Mouse (Mus musculus) neural tube, embryonic 14.5 days (tissue): ENCODE measurements at regions not wholly inside any gene's neighbourhood (a gene's known extent, or its start where the extent isn't known, plus 50 kb on each side); places are given as distances from the start of the nearest gene placed in this dataset.

Source experiments
- ATAC-seq: fragments of 200-750 bp; cut with Nextera tagmentation; 2 replicates; pipeline ENCODE4 v1.8.0; 2017; ENCODE audit warnings: low read depth, mild to moderate bottlenecking, moderate TSS enrichment, moderate library complexity
- H3K27ac ChIP-seq: fragments of 300-500 bp; sonication (generic); 2 replicates; pipeline ENCODE4 v1.5.1; 2014; ENCODE audit warnings: low read depth, mild to moderate bottlenecking, control low read depth, low read length, moderate library complexity, mixed read lengths
- H3K27me3 ChIP-seq: fragments of 300-500 bp; sonication (generic); 2 replicates; pipeline ENCODE4 v1.6.1; 2014; ENCODE audit warnings: low read length; ENCODE audit not compliant: control insufficient read depth, insufficient read depth
- H3K36me3 ChIP-seq: fragments of 300-500 bp; sonication (generic); 2 replicates; pipeline ENCODE4 v1.6.1; 2014; ENCODE audit warnings: low read length, mixed read lengths; ENCODE audit not compliant: control insufficient read depth, insufficient read depth
- H3K4me1 ChIP-seq: fragments of 300-500 bp; sonication (generic); 2 replicates; pipeline ENCODE4 v1.6.1; 2014; ENCODE audit warnings: low read length; ENCODE audit not compliant: control insufficient read depth, insufficient read depth
- H3K4me2 ChIP-seq: fragments of 300-500 bp; sonication (generic); 2 replicates; pipeline ENCODE4 v1.6.1; 2014; ENCODE audit warnings: mild to moderate bottlenecking, low read depth, low read length, control low read depth
- H3K4me3 ChIP-seq: fragments of 300-500 bp; sonication (generic); 2 replicates; pipeline ENCODE4 v1.5.1; 2014; ENCODE audit warnings: low read depth, low read length, control low read depth, mixed read lengths
- H3K9ac ChIP-seq: fragments of 300-500 bp; sonication (generic); replicated peaks from 2 replicates; pipeline ENCODE4 v1.6.1; 2014; ENCODE audit warnings: low read depth, mild to moderate bottlenecking, control low read depth, low read length, mixed read lengths
- H3K9me3 ChIP-seq: fragments of 300-500 bp; sonication (generic); 2 replicates; pipeline ENCODE4 v1.6.1; 2016; ENCODE audit warnings: low read length; ENCODE audit not compliant: control insufficient read depth
- WGBS: fragments of 180-500 bp; shearing (Covaris S2); extraction: QIAGEN DNeasy Blood & Tissue Kit; methylation state at CpG from one replicate; pipeline ENCODE4 v1.1.7; 2014; 5-methylcytosine and 5-hydroxymethylcytosine counted together

DNA sequence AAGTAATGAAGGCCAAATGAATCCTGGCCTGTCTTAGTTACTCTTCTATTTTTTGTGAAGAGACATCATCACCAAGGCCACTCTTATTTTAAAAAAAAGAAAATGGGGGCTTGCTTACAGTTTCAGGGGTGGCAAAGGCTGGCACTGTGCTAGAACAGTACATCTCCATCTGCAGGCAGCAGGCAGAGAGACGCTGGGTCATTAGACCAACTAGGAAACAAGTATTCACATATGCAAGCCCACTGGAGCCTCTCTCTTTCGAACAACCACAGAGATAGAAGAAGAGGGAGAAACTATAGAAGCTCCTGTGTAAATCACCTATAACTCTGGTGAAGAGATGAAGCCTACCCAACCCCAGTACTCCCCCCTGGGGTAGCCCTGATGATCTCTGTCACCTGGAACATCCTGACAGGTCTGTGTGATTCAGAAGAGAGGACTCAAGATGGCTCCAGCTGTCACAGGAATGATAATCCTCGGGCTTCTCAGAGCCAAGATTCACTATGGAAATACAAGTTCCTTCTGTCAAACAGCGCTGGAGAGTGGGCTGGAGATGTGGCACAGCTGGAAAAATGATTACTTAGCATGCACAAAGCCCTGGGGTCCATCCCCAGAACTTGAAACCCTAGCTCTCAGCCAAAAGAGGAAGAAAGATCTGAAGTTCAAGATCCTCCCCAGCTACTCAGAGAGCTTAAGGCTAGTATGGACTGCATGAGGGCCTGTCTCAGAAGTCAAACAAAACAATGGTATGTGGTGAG lies 395.8 kb downstream of the Actr3 start:
- Histone ChIP-seq H3K36me3 (no peaks in the 10 kb centered on the region), H3K4me1 (no peaks in the 10 kb centered on the region), H3K4me3 (no peak overlapping the region), H3K27me3 (no peaks in the 10 kb centered on the region), H3K9ac (no peak overlapping the region), H3K27ac (no peak overlapping the region), H3K4me2 (no peak overlapping the region), H3K9me3 (no peaks in the 10 kb centered on the region)
- 64% methylated on average over 4 of the region's 4 CpGs for WGBS
- ATAC-seq: no peak

DNA sequence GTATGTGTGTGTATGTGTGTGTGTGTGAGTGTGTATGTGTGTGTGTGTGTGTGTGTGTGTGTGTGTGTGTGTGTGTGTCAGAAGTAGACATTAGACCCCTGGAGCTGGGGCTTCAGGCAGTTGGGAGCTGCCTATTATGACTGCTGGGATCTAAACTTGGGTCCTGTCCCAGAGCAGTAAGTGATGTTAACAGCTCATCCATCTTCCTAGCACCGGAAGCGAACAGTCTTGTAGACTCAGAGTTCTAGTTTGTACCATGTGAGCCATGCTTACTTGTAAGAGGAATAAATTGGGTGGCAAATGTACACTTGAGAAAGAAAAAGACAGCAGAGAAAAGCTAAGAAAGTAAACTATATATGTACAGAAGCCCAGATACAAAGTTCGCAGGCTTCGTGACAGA lies 422.2 kb downstream of the Actr3 start:
- no peak overlapping the region for H3K4me2 ChIP-seq
- H3K36me3 ChIP-seq: no peaks in the 10 kb centered on the region
- H3K27ac ChIP-seq: no peak overlapping the region
- ATAC-seq: no peak
- H3K27me3 ChIP-seq: no peaks in the 10 kb centered on the region
- H3K4me3 ChIP-seq: no peak overlapping the region
- H3K4me1 ChIP-seq: no peaks in the 10 kb centered on the region
- H3K9ac ChIP-seq: no peak overlapping the region
- H3K9me3 ChIP-seq: no peaks in the 10 kb centered on the region
- 87% methylated on average over 4 of the region's 4 CpGs for WGBS

DNA sequence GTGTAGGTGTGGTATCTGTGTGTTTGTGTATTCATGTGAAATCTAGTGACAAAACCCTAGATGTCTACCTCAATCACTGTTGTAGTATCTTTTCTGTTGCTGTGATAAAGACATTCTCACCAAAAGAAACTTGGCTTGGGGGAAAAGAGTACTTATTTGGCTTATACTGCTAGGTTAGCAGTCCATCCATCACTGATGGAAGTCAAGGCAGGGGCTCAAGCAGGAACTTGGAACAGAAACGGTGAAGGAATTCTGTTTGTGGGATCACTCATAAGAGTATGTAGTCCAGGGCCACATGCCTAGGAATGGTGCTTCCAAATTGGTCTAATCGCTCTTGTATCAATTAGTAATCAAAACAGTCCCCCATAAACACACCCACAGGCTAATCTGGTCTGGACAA lies 423.6 kb downstream of the Actr3 start:
- H3K4me1 ChIP-seq: no peaks in the 10 kb centered on the region
- no peak overlapping the region for H3K27ac ChIP-seq
- H3K4me2 ChIP-seq: no peak overlapping the region
- H3K27me3 ChIP-seq: no peaks in the 10 kb centered on the region
- H3K9ac ChIP-seq: no peak overlapping the region
- H3K9me3 ChIP-seq: no peaks in the 10 kb centered on the region
- H3K36me3 ChIP-seq: no peaks in the 10 kb centered on the region
- no peak for ATAC-seq
- WGBS: 76% methylated on average over 2 of the region's 2 CpGs
- no peak overlapping the region for H3K4me3 ChIP-seq

DNA sequence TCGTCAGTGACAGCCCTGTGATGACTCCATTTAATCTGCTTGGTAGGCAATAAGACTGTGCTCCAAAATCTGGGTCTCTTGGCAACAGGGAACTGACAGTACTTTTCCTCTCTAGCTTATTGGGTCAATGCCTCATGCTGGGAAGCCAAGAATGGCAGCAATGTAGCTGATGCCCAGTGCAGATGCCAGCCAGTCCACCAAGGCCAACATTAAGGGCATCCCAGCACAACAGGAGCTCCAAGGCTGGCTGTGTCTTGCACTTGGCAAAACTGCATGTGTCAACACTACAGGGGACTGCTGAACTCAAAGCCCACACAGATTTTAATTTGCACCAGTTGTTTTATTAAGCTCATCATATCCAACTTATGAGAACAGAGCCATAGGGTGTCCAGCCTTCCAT lies 437.9 kb downstream of the Actr3 start:
- Histone ChIP-seq H3K36me3 (no peaks in the 10 kb centered on the region), H3K4me1 (no peaks in the 10 kb centered on the region), H3K27me3 (no peaks in the 10 kb centered on the region), H3K9ac (no peak overlapping the region), H3K4me3 (no peak overlapping the region), H3K4me2 (no peak overlapping the region), H3K27ac (no peak overlapping the region), H3K9me3 (no peaks in the 10 kb centered on the region)
- no peak for ATAC-seq
- 59% methylated on average over 1 of the region's 1 CpGs for WGBS

DNA sequence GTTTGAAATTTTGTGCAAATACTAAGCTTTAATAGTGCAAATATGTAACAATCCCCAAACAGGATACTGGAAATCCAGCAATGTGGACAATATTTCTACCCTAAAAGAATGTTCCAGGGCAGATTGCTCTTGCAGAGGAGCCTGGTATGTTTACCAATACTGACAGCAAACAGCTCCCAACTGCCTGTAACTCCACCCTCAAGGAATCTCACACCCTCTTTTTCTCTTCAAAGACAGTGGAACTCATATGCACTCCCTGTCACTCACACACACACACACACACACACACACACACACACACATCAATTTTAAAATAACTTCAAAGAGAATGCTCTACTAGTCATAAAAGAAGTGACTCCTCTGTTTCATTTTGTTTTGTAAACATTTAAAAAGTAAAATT lies 484.7 kb downstream of the Actr3 start:
- H3K36me3 ChIP-seq: no peaks in the 10 kb centered on the region
- no peak overlapping the region for H3K4me3 ChIP-seq
- H3K4me1 ChIP-seq: no peaks in the 10 kb centered on the region
- H3K9ac ChIP-seq: no peak overlapping the region
- ATAC-seq: no peak
- no peaks in the 10 kb centered on the region for H3K9me3 ChIP-seq
- no peak overlapping the region for H3K27ac ChIP-seq
- no peaks in the 10 kb centered on the region for H3K27me3 ChIP-seq
- no peak overlapping the region for H3K4me2 ChIP-seq

DNA sequence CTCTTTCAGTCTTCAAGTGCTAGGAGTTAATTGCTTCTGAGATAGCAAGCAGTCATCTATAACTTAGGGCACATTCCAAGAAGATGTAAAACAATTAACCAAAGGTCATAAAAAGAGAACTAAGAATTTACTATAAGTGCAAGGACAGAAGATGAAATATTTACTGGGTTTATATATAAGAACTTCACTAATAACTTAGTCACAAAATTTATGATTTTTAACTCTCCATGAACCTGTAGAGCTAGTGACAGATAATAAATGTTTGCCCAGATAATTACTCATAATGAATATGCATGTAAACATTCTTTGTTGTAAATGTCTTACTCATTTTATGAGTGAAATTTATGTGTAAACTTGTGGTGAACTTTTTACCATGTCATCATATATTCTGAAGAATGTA lies 531.2 kb downstream of the Actr3 start:
- no peaks in the 10 kb centered on the region for H3K36me3 ChIP-seq
- no peak overlapping the region for H3K4me3 ChIP-seq
- no peak overlapping the region for H3K4me2 ChIP-seq
- no peaks in the 10 kb centered on the region for H3K9me3 ChIP-seq
- no peak for ATAC-seq
- H3K9ac ChIP-seq: no peak overlapping the region
- no peak overlapping the region for H3K27ac ChIP-seq
- no peaks in the 10 kb centered on the region for H3K27me3 ChIP-seq
- no peaks in the 10 kb centered on the region for H3K4me1 ChIP-seq

DNA sequence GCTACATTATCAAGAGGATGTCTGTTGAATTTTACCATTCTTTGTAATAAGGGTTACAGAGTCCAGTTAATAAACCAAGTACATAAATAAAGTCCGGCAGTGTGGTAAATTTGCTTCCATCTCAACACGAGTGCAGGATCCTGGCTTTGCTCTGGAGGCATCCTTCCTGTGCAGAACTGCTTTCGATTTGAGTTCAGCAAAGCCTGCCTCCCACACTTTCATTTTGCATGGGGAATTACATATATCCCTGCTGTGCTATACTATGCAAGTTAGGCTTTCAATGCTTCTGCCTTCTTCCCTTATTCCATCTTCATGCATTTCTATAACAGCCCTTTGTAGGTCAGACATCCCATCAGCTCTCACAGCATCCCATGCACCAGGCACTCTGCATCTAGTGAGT lies 564.4 kb downstream of the Actr3 start:
- Histone ChIP-seq H3K27me3 (no peaks in the 10 kb centered on the region), H3K9ac (no peak overlapping the region), H3K9me3 (no peaks in the 10 kb centered on the region), H3K27ac (no peak overlapping the region), H3K36me3 (no peaks in the 10 kb centered on the region), H3K4me3 (no peak overlapping the region), H3K4me2 (no peak overlapping the region), H3K4me1 (no peaks in the 10 kb centered on the region)
- ATAC-seq: no peak
- WGBS: 87% methylated on average over 3 of the region's 3 CpGs

DNA sequence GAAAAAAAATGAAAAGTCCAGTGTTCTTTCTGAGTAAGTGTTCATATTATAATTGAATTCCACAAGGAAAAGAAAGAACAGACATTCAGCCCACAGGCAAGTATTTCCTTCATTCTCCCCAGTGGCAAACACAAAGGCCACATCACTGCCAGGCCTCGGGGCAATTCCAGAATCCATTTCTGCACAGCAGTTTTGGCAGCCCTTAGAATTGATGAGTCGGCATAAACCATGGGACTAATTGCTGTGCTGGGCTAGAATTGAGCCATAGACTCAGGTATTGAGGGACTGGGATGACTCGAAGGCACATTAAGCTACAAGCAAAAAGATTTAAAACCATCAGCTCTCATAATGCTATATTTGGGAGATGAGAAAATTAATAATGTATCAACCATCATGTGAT lies 569.3 kb downstream of the Actr3 start:
- H3K27ac ChIP-seq: no peak overlapping the region
- H3K9me3 ChIP-seq: no peaks in the 10 kb centered on the region
- no peak overlapping the region for H3K9ac ChIP-seq
- H3K36me3 ChIP-seq: no peaks in the 10 kb centered on the region
- no peaks in the 10 kb centered on the region for H3K27me3 ChIP-seq
- H3K4me2 ChIP-seq: no peak overlapping the region
- no peak for ATAC-seq
- H3K4me3 ChIP-seq: no peak overlapping the region
- no peaks in the 10 kb centered on the region for H3K4me1 ChIP-seq
- 64% methylated on average over 3 of the region's 3 CpGs for WGBS

DNA sequence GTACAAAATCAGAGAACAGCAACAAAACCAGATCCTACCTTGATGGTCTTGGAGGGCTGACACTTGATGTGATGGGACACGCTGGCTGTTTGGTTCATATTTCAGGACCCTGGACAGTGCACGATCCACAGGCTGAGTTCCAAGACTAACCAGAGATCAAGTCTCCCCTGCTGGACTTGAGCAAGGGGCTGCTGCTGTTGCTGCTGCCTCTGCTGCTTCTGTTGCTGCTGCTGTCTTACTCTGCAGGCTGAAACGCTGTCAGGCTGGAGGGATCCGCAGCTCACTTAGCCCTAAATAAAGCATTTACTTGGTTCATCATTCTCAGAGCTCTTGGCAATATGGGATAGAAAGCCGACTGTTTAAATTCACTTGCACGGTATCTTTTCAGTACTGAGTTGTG lies 589.8 kb downstream of the Actr3 start:
- WGBS: 70% methylated on average over 6 of the region's 6 CpGs
- H3K9me3 ChIP-seq: no peaks in the 10 kb centered on the region
- no peaks in the 10 kb centered on the region for H3K36me3 ChIP-seq
- no peaks in the 10 kb centered on the region for H3K4me1 ChIP-seq
- H3K9ac ChIP-seq: no peak overlapping the region
- no peaks in the 10 kb centered on the region for H3K27me3 ChIP-seq
- no peak overlapping the region for H3K4me3 ChIP-seq
- no peak overlapping the region for H3K4me2 ChIP-seq
- no peak for ATAC-seq
- no peak overlapping the region for H3K27ac ChIP-seq
